Mouse (Mus musculus) ES-Bruce4 (cell line): ENCODE measurements around the gene Hs3st2. TPM values are rescaled to one million over a fixed set of nuclear protein-coding genes. Genes with fewer than 3 reads are reported as not detected.

Experiments
- H3K27ac ChIP-seq: 2 replicates; pipeline ENCODE4 v1.5.1; 2012; ENCODE audit warnings: low read length, inconsistent platforms; ENCODE audit not compliant: insufficient read depth
- H3K27me3 ChIP-seq: 2 replicates; pipeline ENCODE4 v1.6.1; 2012; ENCODE audit warnings: mild to moderate bottlenecking, low read length, inconsistent platforms; ENCODE audit not compliant: control insufficient read depth, poor library complexity, insufficient read depth, severe bottlenecking
- H3K36me3 ChIP-seq: 2 replicates; pipeline ENCODE4 v1.6.1; 2012; ENCODE audit warnings: inconsistent platforms, mild to moderate bottlenecking, low read length, moderate library complexity; ENCODE audit not compliant: control insufficient read depth, poor library complexity, insufficient read depth, severe bottlenecking
- H3K4me1 ChIP-seq: one replicate; pipeline ENCODE4 v1.8.1; 2011; ENCODE audit warnings: low read length; ENCODE audit not compliant: control insufficient read depth, insufficient read depth
- H3K4me3 ChIP-seq: 2 replicates; pipeline ENCODE4 v1.5.1; 2011; ENCODE audit warnings: low read depth, mild to moderate bottlenecking, low read length
- H3K9ac ChIP-seq: 2 replicates; pipeline ENCODE4 v1.6.1; 2012; ENCODE audit warnings: low read depth, mild to moderate bottlenecking, inconsistent platforms; ENCODE audit not compliant: poor library complexity, severe bottlenecking
- H3K9me3 ChIP-seq: replicated peaks from 2 replicates; pipeline ENCODE4 v1.6.1; 2012; ENCODE audit warnings: mild to moderate bottlenecking, low read length, inconsistent platforms; ENCODE audit not compliant: control insufficient read depth, poor library complexity, insufficient read depth, severe bottlenecking
- CTCF ChIP-seq: IDR thresholded peaks from one replicate; pipeline ENCODE4 v1.8.1; 2011; ENCODE audit warnings: low read depth, low read length
- EP300 ChIP-seq: IDR thresholded peaks from 2 replicates; pipeline ENCODE4 v1.6.1; 2011; ENCODE audit warnings: low read depth, low read length; ENCODE audit not compliant: insufficient read depth
- POLR2A ChIP-seq: IDR thresholded peaks from one replicate; pipeline ENCODE4 v1.8.1; 2011; ENCODE audit warnings: low read length; ENCODE audit not compliant: insufficient read depth
- polyA plus RNA-seq: library from polyadenylated mRNA; stranded (reverse); fragments of >200 nt; gene quantifications from 2 replicates; pipeline ENCODE4 v1.2.4, GENCODE M21; 2011; ENCODE audit warnings: low read depth; ENCODE audit not compliant: missing spikeins, insufficient read depth, insufficient read length

Gene Hs3st2
- polyA plus RNA-seq, 1 experiment = not detected

GRCm38 (mm10) chr7:121394875-121395274 is 3.2 kb downstream of the Hs3st2 start:
- H3K27ac ChIP-seq = no peak overlapping the region
- peaks cover 6% of the 10 kb centered on the region; the same call in 1 of the 2 replicates for H3K27me3 ChIP-seq

GRCm38 (mm10) chr7:121410716-121411506 is 19.3 kb downstream of the Hs3st2 start:
- Histone ChIP-seq H3K4me3 (no peak overlapping the region), H3K9me3 (no peaks in the 10 kb centered on the region)
- TF ChIP-seq EP300 (no peak), CTCF (no peak), POLR2A (no peak)

More at GRCm38 (mm10) chr7:121394875-121395274, 3.2 kb downstream of the Hs3st2 start:
- no peaks in the 10 kb centered on the region for H3K36me3 ChIP-seq
- no peaks in the 10 kb centered on the region for H3K9me3 ChIP-seq
- no peak overlapping the region for H3K4me3 ChIP-seq
- TF ChIP-seq EP300 (no peak), POLR2A (no peak), CTCF (no peak)
- H3K9ac ChIP-seq = no peak overlapping the region
- no peaks in the 10 kb centered on the region for H3K4me1 ChIP-seq

GRCm38 (mm10) chr7:121411507-121411898 is 19.8 kb downstream of the Hs3st2 start:
- TF ChIP-seq EP300 (no peak), CTCF (no peak), POLR2A (no peak)
- Histone ChIP-seq H3K9me3 (no peaks in the 10 kb centered on the region), H3K4me1 (no peaks in the 10 kb centered on the region), H3K4me3 (no peak overlapping the region), H3K27me3 (no peaks in the 10 kb centered on the region), H3K9ac (no peak overlapping the region), H3K36me3 (no peaks in the 10 kb centered on the region), H3K27ac (no peak overlapping the region)

More at GRCm38 (mm10) chr7:121410716-121411506, 19.3 kb downstream of the Hs3st2 start:
- Histone ChIP-seq H3K4me1 (no peaks in the 10 kb centered on the region), H3K27ac (no peak overlapping the region), H3K27me3 (no peaks in the 10 kb centered on the region), H3K36me3 (no peaks in the 10 kb centered on the region), H3K9ac (no peak overlapping the region)

GRCm38 (mm10) chr7:121436884-121437283 is 45.2 kb downstream of the Hs3st2 start:
- no peak overlapping the region for H3K27ac ChIP-seq
- no peak overlapping the region for H3K4me3 ChIP-seq
- no peak overlapping the region for H3K9ac ChIP-seq
- H3K4me1 ChIP-seq = no peaks in the 10 kb centered on the region
- H3K36me3 ChIP-seq = no peaks in the 10 kb centered on the region
- no peaks in the 10 kb centered on the region for H3K9me3 ChIP-seq
- TF ChIP-seq POLR2A = no peak
- no peak for TF ChIP-seq CTCF
- TF ChIP-seq EP300 = no peak
- no peaks in the 10 kb centered on the region for H3K27me3 ChIP-seq

- H3K4me3 ChIP-seq = no peak overlapping the region
- H3K27ac ChIP-seq = no peak overlapping the region
- no peaks in the 10 kb centered on the region for H3K9me3 ChIP-seq
- no peaks in the 10 kb centered on the region for H3K36me3 ChIP-seq
- no peaks in the 10 kb centered on the region for H3K4me1 ChIP-seq
- no peaks in the 10 kb centered on the region for H3K27me3 ChIP-seq
- no peak overlapping the region for H3K9ac ChIP-seq
- no peak for TF ChIP-seq EP300
- no peak for TF ChIP-seq CTCF
- TF ChIP-seq POLR2A = no peak
Measured at GRCm38 (mm10) chr7:121441186-121441585, 49.5 kb downstream of the Hs3st2 start.

GRCm38 (mm10) chr7:121444336-121444735 is 52.7 kb downstream of the Hs3st2 start:
- no peak overlapping the region for H3K9ac ChIP-seq
- no peaks in the 10 kb centered on the region for H3K36me3 ChIP-seq
- no peak overlapping the region for H3K4me3 ChIP-seq
- no peaks in the 10 kb centered on the region for H3K9me3 ChIP-seq
- no peaks in the 10 kb centered on the region for H3K4me1 ChIP-seq
- TF ChIP-seq EP300 (no peak), CTCF (no peak), POLR2A (no peak)
- no peak overlapping the region for H3K27ac ChIP-seq
- no peaks in the 10 kb centered on the region for H3K27me3 ChIP-seq
